Mouse (Mus musculus): ENCODE measurements at regions not wholly inside any gene's neighbourhood (a gene's known extent, or its start where the extent isn't known, plus 50 kb on each side); places are given as distances from the start of the nearest gene placed in this dataset.
A peak's percentile ranks its signal among the peaks of the same experiment; 100 is the strongest.

DNA sequence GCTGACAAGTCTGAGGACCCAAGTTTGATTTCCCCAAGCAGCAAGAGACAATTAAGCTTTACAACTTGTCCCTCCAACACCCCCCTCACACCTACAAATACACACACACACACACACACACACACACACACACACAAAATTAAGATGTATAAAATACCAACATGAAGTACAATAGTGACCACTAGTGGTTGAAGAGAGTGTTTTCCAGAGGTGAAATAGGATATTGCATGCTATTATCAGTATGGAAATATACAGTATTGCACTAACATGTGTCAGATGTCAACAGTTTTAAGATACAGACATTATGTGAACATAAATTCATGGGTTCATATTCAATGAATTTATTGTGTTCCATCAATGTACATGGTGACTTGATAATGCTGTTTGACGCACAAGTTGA, 685.7 kb upstream of the Cdh6 start:
- peak; percentile 36 for DNase-seq (ENCODE audit: low read depth, low spot score)

DNA sequence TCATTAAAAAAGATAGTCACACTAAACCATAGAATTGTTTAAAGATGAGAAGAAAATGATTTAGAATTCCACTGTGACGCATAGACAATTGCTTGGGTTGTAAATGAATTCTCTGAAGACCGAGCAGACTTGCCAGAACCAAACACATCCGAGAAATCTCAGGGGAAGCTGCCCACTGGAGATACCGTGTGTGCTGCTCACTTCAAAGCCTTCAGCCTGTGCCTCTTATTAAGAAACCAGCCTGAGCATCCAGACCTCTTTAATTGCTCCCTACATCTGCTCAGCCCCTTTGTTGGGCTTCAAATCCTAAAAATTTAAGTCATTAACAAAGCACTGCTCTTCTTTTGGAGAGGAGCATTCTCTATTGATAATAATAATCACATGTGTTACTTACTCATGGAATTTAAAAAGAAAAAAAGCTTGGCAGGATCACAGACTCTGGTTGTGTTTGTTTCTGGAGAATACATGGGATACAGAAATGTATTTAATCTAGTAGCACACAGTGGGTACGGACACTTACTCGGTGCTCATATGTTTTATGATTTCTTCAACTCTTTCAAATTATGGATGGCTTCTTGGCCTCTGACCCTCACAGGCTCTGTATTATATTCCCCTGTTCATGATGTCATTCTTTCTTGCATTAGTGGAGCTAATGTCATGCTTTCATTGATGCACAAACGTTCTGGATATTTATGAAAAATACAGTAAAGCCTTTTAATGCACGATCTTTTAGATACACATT, 680.8 kb upstream of the Cdh6 start:
- no peak for DNase-seq (ENCODE audit: low read depth, low spot score)
